Mouse (Mus musculus) cortical plate, adult 2 months (tissue): ENCODE measurements around the gene Supv3l1.

Source experiments
- CTCF ChIP-seq: fragments of 200-500 bp; IDR thresholded peaks from 2 replicates; pipeline ENCODE4 v1.5.1; 2011; ENCODE audit warnings: mild to moderate bottlenecking, control low read depth, low read length; ENCODE audit not compliant: insufficient read depth; ENCODE audit errors: extremely low read depth
- POLR2A ChIP-seq: fragments of 200-500 bp; IDR thresholded peaks from 2 replicates; pipeline ENCODE4 v1.6.1; 2011; ENCODE audit warnings: mild to moderate bottlenecking, low read length, control low read depth; ENCODE audit not compliant: insufficient read depth; ENCODE audit errors: extremely low read depth

DNA sequence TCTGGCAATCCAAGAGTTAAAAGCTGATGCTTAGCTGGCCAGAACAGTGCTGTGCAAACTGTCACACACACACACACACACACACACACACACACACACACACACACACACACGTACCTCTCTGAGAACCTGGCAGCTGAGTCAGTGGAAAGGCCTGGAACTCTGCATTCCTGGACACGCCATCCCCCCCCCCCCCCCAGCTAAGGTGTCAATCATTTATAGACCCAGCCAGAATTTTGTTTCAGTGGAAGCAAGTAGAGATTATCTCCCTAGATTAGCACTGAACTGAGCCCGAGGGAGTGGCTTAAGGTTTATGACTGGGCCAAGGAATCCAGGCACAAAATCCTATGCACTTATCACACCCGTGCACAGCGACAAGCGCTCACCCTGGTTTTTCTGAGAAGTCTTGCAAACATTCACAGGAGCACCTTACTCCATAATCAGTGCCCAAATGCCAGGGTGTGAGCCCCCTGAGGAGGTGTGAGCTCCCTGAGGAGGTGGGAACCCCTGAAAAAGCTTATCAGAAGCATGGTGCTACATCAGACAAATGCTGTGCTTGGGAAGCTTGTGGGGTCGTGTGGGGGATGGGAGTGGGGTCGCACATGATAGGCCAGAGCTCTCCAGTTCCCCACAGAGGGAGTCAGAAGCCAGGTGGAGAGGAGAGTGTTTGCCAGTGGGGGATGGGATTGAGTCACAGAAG is 36.5 kb downstream of the Supv3l1 start:
- TF ChIP-seq CTCF: no peak
- TF ChIP-seq POLR2A: no peak
